Mouse (Mus musculus) heart, adult 18-20 months (tissue): ENCODE results near the gene Egr2. TPM values are rescaled to one million over a fixed set of nuclear protein-coding genes. Genes with fewer than 3 reads are reported as not detected.

Experiments
- total RNA-seq, 2 experiments: library from RNA; stranded (reverse); gene quantifications; 2 replicates each; pipeline ENCODE4 v1.2.3; 2021

The Egr2 gene
- total RNA-seq, 2 experiments from 2014 or later = 0.75 to 0.92 TPM

Other genes starting within 250 kb of the Egr2 start
- 10 to 100 TPM; 16.0 to 18.3 TPM for gene Ado, start 13.5 kb downstream of the Egr2 start, total RNA-seq